Mouse (Mus musculus): ENCODE results near the gene Rab22a.

- TF ChIP-seq CTCF (IDR thresholded peaks at IDR 0.05; ENCODE audit: low read depth) (no peak), EP300 (IDR thresholded peaks at IDR 0.05; ENCODE audit: low read depth) (no peak)
These were observed 83.2 kb downstream of the Rab22a start for GRCm38 (mm10) chr2:173742744-173743143.

Measured in liver, postnatal 0 days (tissue).